Mouse (Mus musculus): ENCODE data around the gene Adamts18.

GRCm38 (mm10) chr8:113891376-113891775 lies 42.8 kb upstream of the Adamts18 start:
- no peak for TF ChIP-seq CTCF (IDR thresholded peaks at IDR 0.05; ENCODE audit: control insufficient read depth, insufficient read depth, low read length)
- TF ChIP-seq POLR2A (IDR thresholded peaks at IDR 0.05; ENCODE audit: borderline replicate concordance, control insufficient read depth, low read depth, low read length): no peak
